Mouse (Mus musculus) limb, embryonic 10.5 days (tissue): ENCODE data around the gene Cfap97. TPM values are rescaled to one million over a fixed set of nuclear protein-coding genes. Genes with fewer than 3 reads are reported as not detected.

ENCODE experiments used
- microRNA-seq: library from miRNA; unstranded; fragments of <30 nt; microRNA quantifications from one replicate; pipeline ENCODE4, GENCODE M21; 2017
- polyA plus RNA-seq: library from polyadenylated mRNA; unstranded; fragments of >200 nt; fragmentation: Nextera tagmentation; extraction: Ambion mirVana; gene quantifications from 2 replicates; pipeline ENCODE4 v1.2.1, GENCODE M21; 2016

Gene Cfap97
- polyA plus RNA-seq, 1 experiment from 2014 or later, result 21.6 TPM

Small RNAs within 50 kb of the gene (microRNA-seq; reads per million reads assigned to microRNA genes)
- not detected for gene Gm23812

Other genes with a start within 250 kb of the Cfap97 start
- gene Ccdc110, start 217.2 kb upstream of the Cfap97 start, polyA plus RNA-seq, result not detected in 2 replicates
- gene 1700029J07Rik, start 176.5 kb upstream of the Cfap97 start, polyA plus RNA-seq, result 3.2 TPM in 2 replicates
- gene Ufsp2, start 176.2 kb upstream of the Cfap97 start, polyA plus RNA-seq, result 50.4 and 58.8 TPM in 2 replicates
- gene Lrp2bp, start 152.5 kb upstream of the Cfap97 start, polyA plus RNA-seq, result 0.23 and 0.25 TPM in 2 replicates
- gene Ankrd37, start 146.1 kb upstream of the Cfap97 start, polyA plus RNA-seq, result 15.0 and 16.6 TPM in 2 replicates
- 3.7 and 4.3 TPM in 2 replicates for gene Snx25, start 388 bp downstream of the Cfap97 start, polyA plus RNA-seq
- gene Slc25a4, start 59.5 kb downstream of the Cfap97 start, polyA plus RNA-seq, result 486 and 506 TPM in 2 replicates
- gene Helt, start 142.9 kb downstream of the Cfap97 start, polyA plus RNA-seq, result not detected in 2 replicates